Mouse (Mus musculus) hindbrain, embryonic 11.5 days (tissue): ENCODE measurements around the gene Ccdc30. TPM values are rescaled to one million over a fixed set of nuclear protein-coding genes. Genes with fewer than 3 reads are reported as not detected.

Source experiments
- ATAC-seq: fragments of 200-750 bp; cut with Nextera tagmentation; 2 replicates; pipeline ENCODE4 v1.8.0; 2017; ENCODE audit warnings: mild to moderate bottlenecking, moderate TSS enrichment, moderate library complexity; ENCODE audit not compliant: low FRiP score
- DNase-seq: peaks from one replicate; pipeline ENCODE4 v3.0.0-alpha.2; 2015; ENCODE audit warnings: low spot score
- H3K27ac ChIP-seq: fragments of 300-500 bp; sonication (generic); 2 replicates; pipeline ENCODE4 v1.5.1; 2014; ENCODE audit warnings: mild to moderate bottlenecking, low read depth, low read length
- H3K27me3 ChIP-seq: fragments of 300-500 bp; sonication (generic); 2 replicates; pipeline ENCODE4 v1.6.1; 2014; ENCODE audit warnings: mild to moderate bottlenecking, low read length, moderate library complexity, mixed read lengths; ENCODE audit not compliant: control insufficient read depth, insufficient read depth
- H3K36me3 ChIP-seq: fragments of 300-500 bp; sonication (generic); 2 replicates; pipeline ENCODE4 v1.6.1; 2014; ENCODE audit warnings: mild to moderate bottlenecking, low read length, moderate library complexity, mixed read lengths; ENCODE audit not compliant: control insufficient read depth, insufficient read depth
- H3K4me1 ChIP-seq: fragments of 300-500 bp; sonication (generic); replicated peaks from 2 replicates; pipeline ENCODE4 v1.6.1; 2014; ENCODE audit warnings: low read length, mixed read lengths; ENCODE audit not compliant: control insufficient read depth, insufficient read depth
- H3K4me2 ChIP-seq: fragments of 300-500 bp; sonication (generic); replicated peaks from 2 replicates; pipeline ENCODE4 v1.6.1; 2014; ENCODE audit warnings: mild to moderate bottlenecking, low read depth, low read length
- H3K4me3 ChIP-seq: fragments of 300-500 bp; sonication (generic); 2 replicates; pipeline ENCODE4 v1.5.1; 2014; ENCODE audit warnings: low read depth, low read length
- H3K9ac ChIP-seq: fragments of 300-500 bp; sonication (generic); 2 replicates; pipeline ENCODE4 v1.6.1; 2014; ENCODE audit warnings: low read depth, low read length
- H3K9me3 ChIP-seq: fragments of 300-500 bp; sonication (generic); 2 replicates; pipeline ENCODE4 v1.6.1; 2016; ENCODE audit warnings: low read length; ENCODE audit not compliant: control insufficient read depth
- WGBS: fragments of 180-500 bp; shearing (Covaris S2); extraction: QIAGEN DNeasy Blood & Tissue Kit; methylation state at CpG from one replicate; pipeline ENCODE4 v1.1.7; 2014; 5-methylcytosine and 5-hydroxymethylcytosine counted together
- polyA plus RNA-seq: library from polyadenylated mRNA; unstranded; fragments of >200 nt; fragmentation: Nextera tagmentation; extraction: Ambion mirVana; gene quantifications from 2 replicates; pipeline ENCODE4 v1.2.1, GENCODE M21; 2014

Ccdc30 gene
- polyA plus RNA-seq, 1 experiment from 2014 or later: 13.9 TPM

DNA sequence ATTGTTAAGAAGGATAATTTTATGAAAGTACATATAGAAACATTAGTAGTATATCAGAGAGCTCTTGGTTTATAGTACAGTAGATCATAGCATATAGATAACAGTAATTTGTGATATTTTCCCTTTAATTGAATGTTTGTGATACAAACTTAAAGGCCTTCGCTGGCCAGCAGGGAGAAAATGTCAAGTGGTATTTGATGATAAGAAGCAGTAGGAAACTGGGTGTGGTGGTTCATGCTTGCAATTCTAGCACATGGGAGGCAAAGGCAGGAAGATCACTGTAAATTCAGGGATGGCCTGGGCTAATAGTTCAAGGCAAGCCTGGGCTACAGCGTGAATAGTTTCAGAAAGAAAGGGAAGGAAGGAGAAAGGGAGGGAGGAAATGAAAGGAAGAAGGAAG lies 9.8 kb upstream of the Ccdc30 start:
- Histone ChIP-seq H3K4me3 (no peak overlapping the region), H3K9ac (no peak overlapping the region), H3K27me3 (no peaks in the 10 kb centered on the region; the same call in 1 of the 2 replicates), H3K36me3 (no peaks in the 10 kb centered on the region), H3K4me1 (no peaks in the 10 kb centered on the region; the same call in 1 of the 2 replicates), H3K4me2 (no peak overlapping the region), H3K27ac (no peak overlapping the region), H3K9me3 (no peaks in the 10 kb centered on the region)
- no peak for ATAC-seq
- DNase-seq: no peak
- 90% methylated on average over 2 of the region's 2 CpGs for WGBS

DNA sequence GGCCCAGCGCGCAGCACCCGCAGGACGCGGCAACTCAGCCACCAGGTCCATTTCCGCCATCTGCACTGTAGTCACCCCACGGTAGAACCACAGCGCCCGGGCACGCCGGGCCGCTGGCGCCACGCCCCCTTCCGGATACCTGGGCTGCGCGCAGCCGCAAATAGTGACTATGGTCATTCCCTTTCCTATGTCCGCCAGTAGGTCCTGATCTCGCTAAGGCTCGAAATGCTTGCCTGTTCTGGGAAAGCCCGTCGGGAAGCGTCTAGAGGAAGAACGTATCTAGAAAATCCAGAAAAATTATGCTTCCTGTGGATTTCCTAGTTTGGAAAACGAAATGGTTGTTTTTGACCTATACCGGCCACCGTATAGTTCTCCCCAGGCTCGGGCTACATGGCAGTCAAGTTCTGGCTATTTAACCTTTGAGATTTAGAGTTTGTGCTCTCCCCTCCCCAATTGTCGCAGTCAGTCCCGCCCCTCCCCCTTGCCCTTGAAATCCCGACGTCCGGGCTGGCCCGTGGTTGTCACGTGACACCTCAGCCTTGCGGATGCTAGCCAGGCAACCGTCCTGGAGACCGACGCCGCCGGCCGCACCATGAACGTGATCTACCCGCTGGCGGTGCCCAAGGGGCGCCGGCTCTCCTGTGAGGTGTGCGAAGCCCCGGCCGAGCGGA lies 7.1 kb upstream of the Ccdc30 start, which contains the start of the genes Ppcs and Zmynd12:
Ppcs (minus strand) TSS at position 127 of the 671 bp plus-strand sequence.
Zmynd12 (plus strand) TSS at position 521 of the 671 bp plus-strand sequence.
- peak within 1 kb of the TSS; percentile 92 for H3K9ac ChIP-seq
- H3K4me2 ChIP-seq: peak within 1 kb of the TSS; percentile 85
- no peaks in the 10 kb centered on the region for H3K27me3 ChIP-seq
- peak within 1 kb of the TSS; percentile 59 for H3K4me3 ChIP-seq
- no peaks in the 10 kb centered on the region for H3K9me3 ChIP-seq
- no peaks in the 10 kb centered on the region; the same call in 1 of the 2 replicates for H3K4me1 ChIP-seq
- H3K36me3 ChIP-seq: no peaks in the 10 kb centered on the region
- ATAC-seq (peak; percentile 96), DNase-seq (peak; percentile 90)
- WGBS: under 1% methylated on average over 51 of the region's 52 CpGs
- H3K27ac ChIP-seq: peak within 1 kb of the TSS; percentile 79

DNA sequence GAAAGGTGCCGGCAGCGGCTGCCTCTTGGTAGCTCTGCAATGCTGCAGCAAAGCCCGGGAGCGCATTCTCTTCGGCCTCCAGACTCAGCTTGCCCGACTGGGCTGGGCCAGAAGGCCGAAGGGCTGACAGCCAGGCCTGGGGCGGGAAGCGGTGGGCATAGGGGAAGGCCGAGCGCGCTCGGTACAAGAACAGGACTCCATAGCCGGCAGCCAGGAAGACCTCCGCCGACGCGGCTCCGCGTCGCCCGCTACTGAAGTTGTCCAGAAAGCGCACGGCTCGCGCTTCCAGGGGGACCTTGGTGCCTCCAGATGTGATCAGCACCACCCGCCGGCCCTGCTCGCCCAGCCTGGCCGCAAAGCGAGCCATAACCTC lies 6.6 kb upstream of the Ccdc30 start:
- Histone ChIP-seq H3K4me3 (peak overlapping the region; percentile 59), H3K9me3 (no peaks in the 10 kb centered on the region), H3K27me3 (no peaks in the 10 kb centered on the region), H3K9ac (peak overlapping the region; percentile 92), H3K4me2 (peak overlapping the region; percentile 85), H3K27ac (peak overlapping the region; percentile 79), H3K4me1 (no peaks in the 10 kb centered on the region; the same call in 1 of the 2 replicates), H3K36me3 (no peaks in the 10 kb centered on the region)
- DNase-seq (peak; percentile 74), ATAC-seq (no peak; the same call in 1 of the 2 replicates)
- whole genome bisulfite sequencing: 3% methylated on average over 30 of the region's 31 CpGs

DNA sequence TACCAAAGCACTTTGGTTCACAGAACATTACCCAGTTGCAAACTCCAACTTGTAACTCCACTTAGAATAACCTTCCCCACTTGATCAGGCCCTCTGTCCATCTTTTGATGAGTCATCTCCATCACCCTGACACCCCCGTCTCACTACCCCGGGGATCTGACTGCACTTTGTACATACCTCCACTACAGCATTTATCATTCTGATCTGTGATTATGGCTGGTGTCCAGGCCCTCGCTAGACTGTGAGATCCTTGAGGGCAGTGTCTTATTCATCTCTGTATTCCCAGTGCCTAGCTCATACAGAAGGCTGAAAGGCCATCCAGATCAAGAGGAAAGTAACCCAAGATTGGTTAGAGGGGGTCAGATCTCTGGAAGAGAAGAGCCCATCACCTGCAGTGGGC lies 5.9 kb upstream of the Ccdc30 start:
- 59% methylated on average over 3 of the region's 3 CpGs for WGBS
- DNase-seq (no peak), ATAC-seq (no peak)
- H3K27ac ChIP-seq: no peak overlapping the region
- H3K4me2 ChIP-seq: peak overlapping the region; percentile 85
- no peak overlapping the region for H3K9ac ChIP-seq
- H3K4me3 ChIP-seq: peak overlapping the region; percentile 59
- no peaks in the 10 kb centered on the region for H3K36me3 ChIP-seq
- no peaks in the 10 kb centered on the region for H3K9me3 ChIP-seq
- H3K4me1 ChIP-seq: no peaks in the 10 kb centered on the region; the same call in 1 of the 2 replicates
- H3K27me3 ChIP-seq: no peaks in the 10 kb centered on the region

DNA sequence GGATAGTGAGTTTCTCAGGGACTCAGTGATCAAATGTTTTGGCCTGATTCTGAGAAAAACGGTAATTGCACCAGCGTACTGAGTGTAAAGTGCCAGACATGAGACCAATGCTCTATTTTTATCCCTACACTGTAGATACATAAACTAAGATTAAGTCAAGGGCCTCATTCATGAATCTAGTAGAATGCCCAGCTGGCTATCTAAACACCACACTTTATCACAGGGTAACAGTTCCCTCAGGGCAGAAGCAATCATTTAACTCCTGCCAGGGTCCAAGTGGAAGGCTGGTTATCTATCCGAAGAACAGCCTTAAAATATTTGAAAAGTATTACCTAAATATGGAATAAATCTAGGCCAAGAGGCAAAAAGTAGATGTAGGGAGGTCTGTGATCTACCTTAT lies 2.6 kb upstream of the Ccdc30 start:
- ATAC-seq: no peak
- WGBS: 85% methylated on average over 3 of the region's 3 CpGs
- DNase-seq: no peak
- Histone ChIP-seq H3K27ac (no peak overlapping the region), H3K9me3 (no peaks in the 10 kb centered on the region), H3K9ac (no peak overlapping the region), H3K36me3 (no peaks in the 10 kb centered on the region), H3K4me1 (no peaks in the 10 kb centered on the region; the same call in 1 of the 2 replicates), H3K4me2 (no peak overlapping the region), H3K4me3 (no peak overlapping the region), H3K27me3 (no peaks in the 10 kb centered on the region)

DNA sequence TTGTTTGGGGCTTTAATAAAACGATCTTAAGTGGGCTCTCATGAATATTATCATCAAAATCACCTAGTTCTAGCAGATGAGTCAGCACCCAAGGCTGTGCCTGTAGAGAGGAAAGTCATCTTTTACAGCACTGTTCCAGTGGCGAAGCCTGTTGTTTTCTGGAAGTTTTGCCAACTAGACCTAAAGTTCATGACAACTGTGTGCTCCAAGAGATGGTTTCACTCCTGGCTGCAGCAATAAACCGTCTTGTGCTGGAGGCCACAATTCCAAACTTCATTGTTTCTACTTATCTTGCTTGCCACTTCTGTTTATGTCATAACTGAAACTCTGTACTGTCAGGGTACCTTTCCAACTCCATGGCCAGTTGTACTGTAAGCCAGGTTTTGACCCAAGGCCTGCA lies 1.9 kb upstream of the Ccdc30 start:
- H3K9ac ChIP-seq: no peak overlapping the region
- 85% methylated on average over 3 of the region's 3 CpGs for WGBS
- DNase-seq: no peak
- no peaks in the 10 kb centered on the region; the same call in 1 of the 2 replicates for H3K4me1 ChIP-seq
- no peak overlapping the region for H3K4me3 ChIP-seq
- H3K27me3 ChIP-seq: no peaks in the 10 kb centered on the region
- H3K27ac ChIP-seq: no peak overlapping the region
- no peaks in the 10 kb centered on the region for H3K36me3 ChIP-seq
- H3K9me3 ChIP-seq: no peaks in the 10 kb centered on the region
- no peak overlapping the region for H3K4me2 ChIP-seq
- ATAC-seq: no peak

DNA sequence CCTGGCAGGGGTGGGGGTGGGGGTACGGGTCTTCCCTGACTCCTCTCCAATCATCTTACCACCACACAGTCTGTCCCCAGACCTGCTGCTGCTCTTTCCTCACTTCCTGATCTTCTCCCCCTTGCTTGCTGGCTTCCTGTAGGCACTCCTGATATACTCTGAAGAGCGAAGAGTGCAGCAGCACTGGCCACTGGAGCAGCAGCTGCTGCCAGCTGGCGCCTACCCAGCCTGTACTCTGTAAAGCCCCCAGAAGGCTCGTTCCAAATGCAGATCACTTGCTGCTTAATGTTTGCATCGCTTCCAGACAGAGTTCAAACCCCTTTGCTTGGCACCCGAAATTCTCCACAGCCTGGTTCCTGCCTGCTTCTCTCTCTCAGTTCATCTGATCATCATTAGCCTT lies 2.5 kb downstream of the Ccdc30 start:
- no peak overlapping the region for H3K9ac ChIP-seq
- no peak overlapping the region for H3K4me3 ChIP-seq
- H3K4me1 ChIP-seq: no peaks in the 10 kb centered on the region
- H3K27me3 ChIP-seq: no peaks in the 10 kb centered on the region; the same call in 1 of the 2 replicates
- 85% methylated on average over 6 of the region's 6 CpGs for WGBS
- H3K9me3 ChIP-seq: no peaks in the 10 kb centered on the region
- no peak overlapping the region for H3K27ac ChIP-seq
- DNase-seq: no peak
- H3K4me2 ChIP-seq: no peak overlapping the region
- no peak for ATAC-seq
- no peaks in the 10 kb centered on the region for H3K36me3 ChIP-seq

DNA sequence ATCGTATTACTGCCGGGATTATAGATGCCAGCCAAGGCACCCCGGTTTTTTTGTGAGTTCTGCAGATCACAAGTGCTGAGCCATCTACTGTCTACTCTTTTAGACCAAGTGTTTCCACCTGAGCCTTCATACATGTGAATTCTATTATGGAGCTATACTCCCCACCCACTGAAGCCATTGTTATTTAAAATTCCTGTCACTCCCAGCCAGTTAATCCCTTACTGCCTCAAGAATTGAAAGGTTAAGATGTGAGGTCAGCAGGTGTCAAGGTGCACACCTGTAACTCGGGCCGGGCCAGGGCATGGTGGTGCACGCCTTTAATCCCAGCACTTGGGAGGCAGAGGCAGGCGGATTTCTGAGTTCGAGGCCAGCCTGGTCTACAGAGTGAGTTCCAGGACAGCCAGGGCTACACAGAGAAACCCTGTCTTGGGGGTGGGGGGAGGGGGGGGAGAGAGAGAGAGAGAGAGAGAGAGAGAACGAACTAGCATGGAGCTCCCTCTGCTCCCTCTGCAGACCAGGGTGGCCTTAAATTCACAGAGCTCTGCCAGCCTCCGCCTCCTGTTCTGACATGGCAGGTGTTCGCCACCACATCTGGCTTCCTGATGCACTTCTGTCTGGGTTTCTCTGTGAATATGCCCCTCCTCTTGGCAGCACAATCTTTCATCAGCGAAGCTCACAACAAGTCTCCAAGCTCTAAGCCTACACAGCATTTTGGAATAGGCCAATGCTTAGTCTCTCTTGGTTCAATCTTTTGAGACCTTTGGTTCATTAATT lies 3.3 kb downstream of the Ccdc30 start:
- no peaks in the 10 kb centered on the region; the same call in 1 of the 2 replicates for H3K27me3 ChIP-seq
- H3K4me3 ChIP-seq: no peak overlapping the region
- WGBS: 76% methylated on average over 12 of the region's 12 CpGs
- no peaks in the 10 kb centered on the region for H3K4me1 ChIP-seq
- no peaks in the 10 kb centered on the region for H3K36me3 ChIP-seq
- no peaks in the 10 kb centered on the region for H3K9me3 ChIP-seq
- ATAC-seq (no peak), DNase-seq (no peak)
- no peak overlapping the region for H3K9ac ChIP-seq
- H3K27ac ChIP-seq: no peak overlapping the region
- no peak overlapping the region for H3K4me2 ChIP-seq
